Mouse (Mus musculus): Measurements from ENCODE around the gene 1500009C09Rik.
"Not testable (repeated sequence)": the region's sequence is repeated elsewhere in the genome, so short reads cannot be mapped to it uniquely, and the experiment has no call there.

1500009C09Rik gene

GRCm38 (mm10) chr15:82218778-82219666, 33.2 kb upstream of the 1500009C09Rik start:
- DNase-seq (ENCODE audit: low spot score in 2 of 2) = peak in 1 of 2 experiments; percentile 78

GRCm38 (mm10) chr15:82220003-82220675, 32.1 kb upstream of the 1500009C09Rik start:
- no peak for DNase-seq (ENCODE audit: low spot score in 2 of 2)

GRCm38 (mm10) chr15:82221104-82221860, 30.9 kb upstream of the 1500009C09Rik start:
- no peak for DNase-seq (ENCODE audit: low spot score in 2 of 2)

GRCm38 (mm10) chr15:82223251-82223650, 28.9 kb upstream of the 1500009C09Rik start:
- no peak for DNase-seq (ENCODE audit: low spot score in 2 of 2)

- DNase-seq (ENCODE audit: low spot score in 2 of 2) = peak; percentile 60 to 85
These were observed 28.3 kb upstream of the 1500009C09Rik start, which contains the start of gene Tnfrsf13c for GRCm38 (mm10) chr15:82223657-82224601. Gene Tnfrsf13c, minus strand, starts transcription at chr15:82224369.

GRCm38 (mm10) chr15:82224602-82225215, 27.5 kb upstream of the 1500009C09Rik start:
- DNase-seq (ENCODE audit: low spot score in 2 of 2) = no peak

GRCm38 (mm10) chr15:82225769-82226168, 26.4 kb upstream of the 1500009C09Rik start:
- no peak for DNase-seq (ENCODE audit: low spot score in 2 of 2)

GRCm38 (mm10) chr15:82229542-82230045, 22.6 kb upstream of the 1500009C09Rik start:
- peak in 1 of 2 experiments; percentile 73 for DNase-seq (ENCODE audit: low spot score in 2 of 2)

GRCm38 (mm10) chr15:82230098-82230611, 22.0 kb upstream of the 1500009C09Rik start:
- no peak for DNase-seq (ENCODE audit: low spot score in 2 of 2)

- DNase-seq (ENCODE audit: low spot score in 2 of 2) = no peak
These were observed 21.1 kb upstream of the 1500009C09Rik start for GRCm38 (mm10) chr15:82231100-82231499.

GRCm38 (mm10) chr15:82231591-82232378, 20.4 kb upstream of the 1500009C09Rik start:
- peak in 1 of 2 experiments; percentile 31 for DNase-seq (ENCODE audit: low spot score in 2 of 2)

- DNase-seq (ENCODE audit: low spot score in 2 of 2) = peak in 1 of 2 experiments; percentile 39
These were observed 19.5 kb upstream of the 1500009C09Rik start for GRCm38 (mm10) chr15:82232651-82233050.

- peak in 1 of 2 experiments; percentile 37 for DNase-seq (ENCODE audit: low spot score in 2 of 2)
These were observed 16.5 kb upstream of the 1500009C09Rik start for GRCm38 (mm10) chr15:82235661-82236060.

- DNase-seq (ENCODE audit: low spot score in 2 of 2) = peak; percentile 89
These were observed 15.6 kb upstream of the 1500009C09Rik start for GRCm38 (mm10) chr15:82236565-82236964.

- no peak for DNase-seq (ENCODE audit: low spot score in 2 of 2)
These were observed 8.9 kb upstream of the 1500009C09Rik start for GRCm38 (mm10) chr15:82243311-82243710.

- DNase-seq (ENCODE audit: low spot score in 2 of 2) = no peak
These were observed 8.5 kb upstream of the 1500009C09Rik start for GRCm38 (mm10) chr15:82243742-82244114.

GRCm38 (mm10) chr15:82244115-82244804, 7.9 kb upstream of the 1500009C09Rik start, which contains the start of gene Cenpm:
Gene Cenpm, minus strand, starts transcription at chr15:82244748.
- peak; percentile 95 to 96 for DNase-seq (ENCODE audit: low spot score in 2 of 2)

- DNase-seq (ENCODE audit: low spot score in 2 of 2) = not testable (repeated sequence)
These were observed 7.4 kb upstream of the 1500009C09Rik start for GRCm38 (mm10) chr15:82244805-82245161.
